Mouse (Mus musculus): ENCODE results near the gene Uba7. TPM values are rescaled to one million over a fixed set of nuclear protein-coding genes. Genes with fewer than 3 reads are reported as not detected.

The Uba7 gene
- total and polyA plus RNA-seq, 3 experiments = 21.3 to 27.8 (median 26.0) TPM

DNA sequence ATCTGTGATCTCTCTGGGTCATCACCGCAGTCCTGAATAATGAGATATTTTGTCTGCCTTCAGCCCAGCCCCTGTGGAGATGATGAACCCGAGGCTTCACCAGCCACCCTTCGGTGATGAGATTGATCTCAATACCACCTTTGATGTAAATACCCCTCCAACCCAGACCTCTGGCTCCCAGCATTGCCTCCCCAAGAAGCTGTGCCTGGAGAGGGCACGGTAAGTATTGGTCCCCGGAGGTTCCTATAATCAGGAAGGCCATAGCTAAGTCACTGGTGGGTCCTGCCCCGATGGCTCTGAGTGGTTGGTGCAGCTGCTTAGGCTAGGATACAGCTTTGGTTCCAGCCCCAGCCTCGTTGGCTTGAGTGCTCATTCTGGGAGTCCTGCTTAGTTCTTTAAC is 6.8 kb upstream of the Uba7 start:
- dilution Hi-C loops (cut with MboI; ENCODE audit: extremely low pct_ligation_motif_present, extremely low pct_unique_long_range_greater_than_20kb, low sequenced_read_pairs) (no loop called here), in situ Hi-C loops (cut with MboI; ENCODE audit: low pct_ligation_motif_present, low pct_unique_long_range_greater_than_20kb, low sequenced_read_pairs) (loop anchor here (5.0 kb wide), 1 partner anchor 89 kb away; no protein-coding TSS in a partner anchor)
- DNase-seq (ENCODE audit: extremely low read depth) = no peak
- Histone ChIP-seq H3K36me3 (replicated peaks in 1 of 2; ENCODE audit: control insufficient read depth in 1 of 2, insufficient read depth in 1 of 2, low read length in 1 of 2) (peaks cover 59 to 95% of the 10 kb centered on the region in 2 experiments), H3K27me3 (replicated peaks) (no peaks in the 10 kb centered on the region), H3K79me2 (replicated peaks; ENCODE audit: control insufficient read depth, extremely low read depth, insufficient read depth, poor library complexity, severe bottlenecking) (no peaks in the 10 kb centered on the region), H3K4me2 (ENCODE audit: insufficient read depth, low read depth, poor library complexity, severe bottlenecking) (no peak overlapping the region), H3K9me3 (replicated peaks; ENCODE audit: low read length) (no peaks in the 10 kb centered on the region), H3K9ac (ENCODE audit: insufficient read depth, low read depth) (no peak overlapping the region), H3K4me1 (ENCODE audit: control insufficient read depth in 1 of 2, insufficient read depth in 2 of 2) (peaks cover 0 to 4% of the 10 kb centered on the region in 2 experiments; a peak in 2 of 4 replicates), H3K27ac (ENCODE audit: insufficient read depth, low read depth) (no peak overlapping the region), H3K4me3 (replicated peaks in 1 of 3; ENCODE audit: low read depth in 2 of 3, low read length in 2 of 3, poor library complexity in 1 of 3) (no peak overlapping the region)
- TF ChIP-seq SIN3A (IDR thresholded peaks at IDR 0.05; ENCODE audit: low read length) = no peak
- no peak for TF ChIP-seq POLR2A (IDR thresholded peaks at IDR 0.05; ENCODE audit: low read depth, low read length)
- no peak for TF ChIP-seq USF1 (IDR thresholded peaks at IDR 0.05; ENCODE audit: low read depth, low read length)
- TF ChIP-seq NRF1 (IDR thresholded peaks at IDR 0.05; ENCODE audit: low read depth, low read length) = no peak
- TF ChIP-seq MAX (IDR thresholded peaks at IDR 0.05; ENCODE audit: low read length) = no peak
- no peak for TF ChIP-seq IRF4 (IDR thresholded peaks at IDR 0.05; ENCODE audit: low read depth, low read length)
- TF ChIP-seq RAD21 (IDR thresholded peaks at IDR 0.05; ENCODE audit: low read depth, low read length) = no peak
- no peak for TF ChIP-seq UBTF (IDR thresholded peaks at IDR 0.05; ENCODE audit: low read depth, low read length)
- TF ChIP-seq ZNF384 (IDR thresholded peaks at IDR 0.05; ENCODE audit: low read depth, low read length) = no peak
- TF ChIP-seq MYC (IDR thresholded peaks at IDR 0.05; ENCODE audit: low read depth, low read length) = no peak
- TF ChIP-seq POLR2AphosphoS2 (IDR thresholded peaks at IDR 0.05; ENCODE audit: low read depth, low read length) = no peak
- TF ChIP-seq EP300 (IDR thresholded peaks at IDR 0.05; ENCODE audit: low read length) = no peak

DNA sequence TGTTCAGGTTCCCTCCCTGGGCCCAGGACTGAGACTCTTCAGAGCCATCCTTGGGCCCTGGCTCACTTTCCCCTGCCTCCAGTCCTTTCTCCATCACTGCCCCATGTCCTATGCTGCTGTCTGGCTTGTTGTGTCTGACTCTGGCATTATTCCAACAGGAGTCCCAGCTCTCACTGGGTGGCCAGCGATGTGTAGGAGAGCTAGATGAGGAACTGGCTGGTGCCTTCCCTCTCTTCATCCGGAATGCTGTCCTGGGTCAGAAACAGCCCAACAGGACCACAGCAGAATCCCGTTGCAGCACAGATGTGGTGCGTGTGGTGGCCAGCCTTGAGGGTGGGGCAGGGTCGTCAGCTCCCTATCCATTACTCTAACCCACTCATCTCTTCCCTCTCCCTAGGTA is 5.0 kb upstream of the Uba7 start:
- in situ Hi-C loops (cut with MboI; ENCODE audit: low pct_ligation_motif_present, low pct_unique_long_range_greater_than_20kb, low sequenced_read_pairs) = no loop called here
- Histone ChIP-seq H3K9ac (ENCODE audit: insufficient read depth, low read depth) (no peak overlapping the region), H3K79me2 (replicated peaks; ENCODE audit: control insufficient read depth, extremely low read depth, insufficient read depth, poor library complexity, severe bottlenecking) (no peaks in the 10 kb centered on the region), H3K4me2 (ENCODE audit: insufficient read depth, low read depth, poor library complexity, severe bottlenecking) (no peak overlapping the region), H3K36me3 (replicated peaks in 1 of 2; ENCODE audit: control insufficient read depth in 1 of 2, insufficient read depth in 1 of 2, low read length in 1 of 2) (peaks cover 46 to 79% of the 10 kb centered on the region in 2 experiments), H3K4me3 (replicated peaks in 1 of 3; ENCODE audit: low read depth in 2 of 3, low read length in 2 of 3, poor library complexity in 1 of 3) (no peak overlapping the region), H3K4me1 (ENCODE audit: control insufficient read depth in 1 of 2, insufficient read depth in 2 of 2) (peaks cover 4 to 11% of the 10 kb centered on the region in 2 experiments), H3K27ac (ENCODE audit: insufficient read depth, low read depth) (no peak overlapping the region), H3K9me3 (replicated peaks; ENCODE audit: low read length) (no peaks in the 10 kb centered on the region), H3K27me3 (replicated peaks) (no peaks in the 10 kb centered on the region)
- DNase-seq (ENCODE audit: extremely low read depth) = no peak
- TF ChIP-seq CHD1 (IDR thresholded peaks at IDR 0.05; ENCODE audit: low read depth, low read length) = no peak
- TF ChIP-seq MAX (IDR thresholded peaks at IDR 0.05; ENCODE audit: low read length) = no peak
- TF ChIP-seq MXI1 (IDR thresholded peaks at IDR 0.05; ENCODE audit: low read depth, low read length) = no peak
- TF ChIP-seq MYC (IDR thresholded peaks at IDR 0.05; ENCODE audit: low read depth, low read length) = no peak
- TF ChIP-seq RAD21 (IDR thresholded peaks at IDR 0.05; ENCODE audit: low read depth, low read length) = no peak
- no peak for TF ChIP-seq SMC3 (IDR thresholded peaks at IDR 0.05; ENCODE audit: low read depth, low read length)
- TF ChIP-seq ETS1 (conservative IDR thresholded peaks at IDR 0.05; ENCODE audit: low read depth, low read length) = no peak
- no peak for TF ChIP-seq TCF12 (IDR thresholded peaks at IDR 0.05; ENCODE audit: low read depth, low read length)
- no peak for TF ChIP-seq ELF1 (IDR thresholded peaks at IDR 0.05; ENCODE audit: low read depth, low read length)
- TF ChIP-seq ZMIZ1 (IDR thresholded peaks at IDR 0.05; ENCODE audit: low read depth, low read length) = no peak
- no peak for TF ChIP-seq HCFC1 (IDR thresholded peaks at IDR 0.05; ENCODE audit: low read depth, low read length)
- no peak for TF ChIP-seq ZKSCAN1 (IDR thresholded peaks at IDR 0.05; ENCODE audit: borderline replicate concordance, low read depth, low read length)
- dilution Hi-C loops (cut with MboI; ENCODE audit: extremely low pct_ligation_motif_present, extremely low pct_unique_long_range_greater_than_20kb, low sequenced_read_pairs) = no loop called here
